Mouse (Mus musculus) intestine, embryonic 16.5 days (tissue): ENCODE measurements at regions not wholly inside any gene's neighbourhood (a gene's known extent, or its start where the extent isn't known, plus 50 kb on each side); places are given as distances from the start of the nearest gene placed in this dataset.

Experiments used
- ATAC-seq: fragments of 200-750 bp; cut with Nextera tagmentation; 2 replicates; pipeline ENCODE4 v1.8.0; 2017; ENCODE audit warnings: moderate TSS enrichment, moderate library complexity
- H3K27ac ChIP-seq: fragments of 300-500 bp; sonication (generic); 2 replicates; pipeline ENCODE4 v1.5.1; 2014; ENCODE audit warnings: mild to moderate bottlenecking, low read length
- H3K27me3 ChIP-seq: fragments of 300-500 bp; sonication (generic); replicated peaks from 2 replicates; pipeline ENCODE4 v1.6.1; 2014; ENCODE audit warnings: low read length, control low read depth, mixed read lengths; ENCODE audit not compliant: control insufficient read depth, insufficient read depth
- H3K36me3 ChIP-seq: fragments of 300-500 bp; sonication (generic); 2 replicates; pipeline ENCODE4 v1.6.1; 2014; ENCODE audit warnings: low read length, control low read depth; ENCODE audit not compliant: control insufficient read depth, insufficient read depth
- H3K4me1 ChIP-seq: fragments of 300-500 bp; sonication (generic); 2 replicates; pipeline ENCODE4 v1.6.1; 2014; ENCODE audit warnings: low read length, control low read depth, mixed read lengths; ENCODE audit not compliant: control insufficient read depth, insufficient read depth
- H3K4me2 ChIP-seq: fragments of 300-500 bp; sonication (generic); 2 replicates; pipeline ENCODE4 v1.6.1; 2014; ENCODE audit warnings: low read depth, low read length, control low read depth
- H3K4me3 ChIP-seq: fragments of 300-500 bp; sonication (generic); 2 replicates; pipeline ENCODE4 v1.5.1; 2014; ENCODE audit warnings: mild to moderate bottlenecking, low read length
- H3K9ac ChIP-seq: fragments of 300-500 bp; sonication (generic); 2 replicates; pipeline ENCODE4 v1.6.1; 2014; ENCODE audit warnings: low read depth, low read length
- H3K9me3 ChIP-seq: fragments of 300-500 bp; sonication (generic); 2 replicates; pipeline ENCODE4 v1.6.1; 2016; ENCODE audit warnings: low read length, control low read depth; ENCODE audit not compliant: control insufficient read depth
- WGBS: fragments of 180-500 bp; shearing (Covaris S2); extraction: QIAGEN DNeasy Blood & Tissue Kit; methylation state at CpG from one replicate; pipeline ENCODE4 v1.1.7; 2014; 5-methylcytosine and 5-hydroxymethylcytosine counted together

DNA sequence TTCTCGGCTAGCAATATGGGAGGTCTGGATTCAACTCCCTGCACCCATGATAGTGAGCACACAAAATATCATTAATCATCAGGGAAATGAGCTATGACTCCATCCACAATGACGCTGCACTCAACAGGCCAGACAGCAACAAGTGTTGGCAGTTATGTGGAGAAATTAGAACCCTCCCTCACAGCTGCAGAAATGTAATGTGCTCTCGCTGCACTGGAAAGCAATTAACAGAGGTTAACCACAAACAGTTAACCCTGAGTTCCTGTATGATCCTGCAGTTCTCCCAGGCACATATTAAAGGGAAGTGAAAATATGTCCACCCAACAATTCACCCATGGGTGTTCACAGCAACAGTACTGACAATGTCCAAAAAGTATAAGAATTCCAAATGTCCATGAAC, 54.0 kb upstream of the Jade2 start:
- H3K27me3 ChIP-seq: no peaks in the 10 kb centered on the region
- H3K4me1 ChIP-seq: peaks cover 10% of the 10 kb centered on the region
- no peak overlapping the region for H3K9ac ChIP-seq
- no peaks in the 10 kb centered on the region for H3K36me3 ChIP-seq
- H3K4me3 ChIP-seq: no peak overlapping the region
- no peaks in the 10 kb centered on the region for H3K9me3 ChIP-seq
- 71% methylated on average over 3 of the region's 3 CpGs for WGBS
- H3K27ac ChIP-seq: no peak overlapping the region
- H3K4me2 ChIP-seq: no peak overlapping the region
- ATAC-seq: no peak

DNA sequence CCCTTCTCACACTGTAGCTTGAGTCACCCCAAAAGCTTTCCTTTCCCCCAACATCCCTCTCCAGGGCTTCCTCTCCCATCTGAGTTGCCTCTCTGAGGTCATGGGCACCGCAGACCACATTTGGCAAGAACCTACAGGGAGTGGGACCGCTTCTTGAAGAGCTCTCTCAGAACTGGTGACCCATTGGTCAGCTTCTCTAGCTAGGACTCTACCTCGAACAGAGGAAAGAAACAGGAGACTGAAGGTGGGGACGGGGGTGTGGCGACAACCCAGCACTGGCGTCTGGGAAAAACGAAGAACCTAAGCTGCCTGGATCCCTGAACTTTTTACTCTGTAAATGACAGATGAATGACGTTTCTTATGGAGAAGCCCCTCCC, 51.8 kb upstream of the Cdkn2aipnl start:
- Histone ChIP-seq H3K9me3 (no peaks in the 10 kb centered on the region), H3K4me1 (peaks cover 11% of the 10 kb centered on the region), H3K27ac (peak overlapping the region; percentile 89), H3K9ac (peak overlapping the region; percentile 63), H3K36me3 (no peaks in the 10 kb centered on the region), H3K4me2 (peak overlapping the region; percentile 76), H3K27me3 (no peaks in the 10 kb centered on the region), H3K4me3 (peak overlapping the region; percentile 44)
- peak; percentile 52 for ATAC-seq
- 12% methylated on average over 8 of the region's 8 CpGs for WGBS

DNA sequence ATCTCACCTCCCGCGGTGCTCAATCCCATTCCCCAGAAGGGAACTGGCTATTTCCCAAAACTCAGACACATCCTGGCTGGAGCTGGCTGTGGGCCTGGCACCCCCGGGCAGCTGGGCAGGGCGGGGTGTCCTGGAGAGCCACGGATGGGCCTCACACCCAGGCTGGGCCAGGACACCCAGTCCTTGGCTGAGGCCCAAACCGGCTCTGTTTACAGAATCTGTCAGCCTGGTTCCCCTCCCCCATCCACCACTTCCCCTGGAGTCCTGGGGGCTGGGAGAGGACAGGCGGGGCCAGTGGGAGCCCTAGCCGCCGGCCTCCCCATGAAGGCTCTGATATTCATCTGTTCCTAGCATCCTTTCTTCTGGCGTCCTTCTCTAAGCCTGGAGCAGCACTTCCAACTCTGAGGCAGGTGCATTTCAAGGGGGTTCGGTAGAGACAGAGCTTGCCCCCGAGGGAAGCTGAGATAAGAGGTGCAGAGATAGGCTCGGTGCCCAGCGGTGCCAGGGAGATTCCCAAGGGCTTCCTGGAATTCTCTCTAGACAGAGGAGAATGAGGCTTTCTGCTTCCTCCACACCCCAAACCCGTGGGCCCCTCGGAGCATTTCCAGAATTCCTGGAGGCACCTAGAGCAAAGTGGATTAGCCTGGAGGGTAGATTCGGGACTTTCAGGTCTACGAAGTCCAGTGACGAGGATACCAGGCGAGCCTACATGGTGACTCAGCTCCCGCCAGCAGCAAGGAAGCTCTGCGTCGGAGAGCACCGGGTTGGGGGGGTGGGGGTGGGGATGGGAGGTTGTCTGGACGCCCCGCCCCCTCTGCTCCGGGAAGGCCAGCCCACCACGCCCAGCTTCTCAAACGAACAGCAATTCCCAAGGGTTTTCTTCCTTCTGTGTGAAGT, 51.2 kb upstream of the Cdkn2aipnl start:
- WGBS: 1% methylated on average over 29 of the region's 29 CpGs

More for the DNA sequence above, 51.2 kb upstream of the Cdkn2aipnl start:
- Histone ChIP-seq H3K9me3 (no peaks in the 10 kb centered on the region), H3K4me2 (peak overlapping the region; percentile 76), H3K4me3 (peak overlapping the region; percentile 44), H3K36me3 (no peaks in the 10 kb centered on the region), H3K27ac (peak overlapping the region; percentile 89), H3K9ac (peak overlapping the region; percentile 63), H3K27me3 (no peaks in the 10 kb centered on the region), H3K4me1 (peaks cover 11% of the 10 kb centered on the region)
- ATAC-seq: peak; percentile 88
